Mouse (Mus musculus) erythroblast, embryonic 14.5 days (primary cell): Measurements from ENCODE around the gene Ly6g6d.

Experiments
- GATA1 ChIP-seq: IDR thresholded peaks from 2 replicates; pipeline ENCODE4 v1.6.1; 2012; ENCODE audit warnings: low read length, inconsistent platforms, mixed read lengths
- TAL1 ChIP-seq: IDR thresholded peaks from 3 replicates; pipeline ENCODE4 v1.6.1; 2012; ENCODE audit warnings: low read length, inconsistent platforms, mixed read lengths

DNA sequence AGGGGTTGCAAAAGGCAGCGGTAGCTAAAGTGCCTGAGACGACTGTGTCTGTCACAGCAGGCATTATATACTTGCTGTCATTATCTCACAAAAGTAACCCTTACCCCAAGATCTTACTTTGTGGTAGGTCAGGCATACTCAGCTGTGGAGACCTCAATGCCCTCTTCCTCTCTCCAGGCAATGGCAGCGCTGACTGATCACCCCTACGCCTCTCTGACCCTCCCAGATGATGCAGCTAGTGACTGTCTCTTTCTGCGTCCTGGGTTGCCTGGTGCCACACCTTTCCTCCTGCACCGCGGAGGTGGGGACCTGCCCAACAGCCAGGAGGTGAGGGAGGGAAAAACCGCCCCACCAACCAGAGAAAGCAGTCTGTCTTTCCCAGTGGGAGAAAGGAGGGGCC, 16.6 kb downstream of the Ly6g6d start:
- TF ChIP-seq TAL1: no peak
- no peak for TF ChIP-seq GATA1
